Mouse (Mus musculus) c-Kit-positive CD71-negative TER-119-negative erythroid progenitor cells, embryonic 14.5 days (primary cell): ENCODE data around the gene E130208F15Rik.

Experiments
- DNase-seq: peaks from one replicate; pipeline ENCODE4 v3.0.0-alpha.2; 2013; ENCODE audit warnings: low read depth

Gene E130208F15Rik

DNA sequence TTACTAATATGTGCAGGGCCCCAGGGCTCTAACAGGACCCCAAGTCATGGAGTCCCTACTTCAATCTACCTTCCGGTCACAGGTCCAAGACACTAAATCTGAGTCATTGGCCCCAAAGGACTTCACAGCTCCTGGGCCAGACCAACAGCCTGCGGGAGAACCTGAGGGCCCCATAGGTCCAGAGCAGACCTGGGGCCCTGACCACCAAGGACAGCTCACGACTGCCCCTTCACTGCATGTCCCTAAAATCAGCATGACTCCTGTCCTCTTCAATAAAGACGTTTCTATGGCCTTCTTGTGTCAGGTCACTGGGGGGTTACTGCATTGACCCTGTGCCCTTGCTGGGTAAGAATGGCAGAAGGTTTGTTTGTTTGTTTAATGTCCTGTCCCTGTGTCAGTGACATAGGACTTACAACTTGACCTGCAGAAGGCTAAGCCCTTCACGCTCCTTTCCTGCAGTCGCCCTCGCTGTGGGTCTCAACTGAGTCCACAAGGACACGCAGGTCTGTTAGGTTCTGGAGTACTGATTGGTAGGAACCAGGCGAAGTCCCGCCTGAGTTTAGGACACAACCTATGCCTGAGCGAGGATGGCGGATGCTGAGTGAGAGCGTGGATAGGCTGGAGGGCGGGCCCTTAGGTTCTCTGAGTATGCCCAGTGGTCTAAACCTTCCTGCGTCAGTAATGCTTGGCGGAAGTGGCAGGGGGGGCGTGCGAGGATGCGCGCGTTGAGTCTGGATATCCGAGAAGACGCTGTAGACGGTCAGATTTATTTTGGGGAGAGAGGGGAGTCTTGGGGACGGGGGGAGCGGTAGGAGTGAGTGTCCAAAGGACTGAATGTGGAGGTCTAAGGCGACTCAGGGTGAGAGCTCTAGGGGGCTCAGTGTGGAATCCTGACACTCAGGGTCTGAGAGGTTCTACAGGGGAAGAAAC, 13.2 kb upstream of the E130208F15Rik start, which contains the start of gene Alkbh6:
Gene Alkbh6 (plus strand): TSS at position 642 of the 930 bp plus-strand sequence.
- peak; percentile 88 for DNase-seq

DNA sequence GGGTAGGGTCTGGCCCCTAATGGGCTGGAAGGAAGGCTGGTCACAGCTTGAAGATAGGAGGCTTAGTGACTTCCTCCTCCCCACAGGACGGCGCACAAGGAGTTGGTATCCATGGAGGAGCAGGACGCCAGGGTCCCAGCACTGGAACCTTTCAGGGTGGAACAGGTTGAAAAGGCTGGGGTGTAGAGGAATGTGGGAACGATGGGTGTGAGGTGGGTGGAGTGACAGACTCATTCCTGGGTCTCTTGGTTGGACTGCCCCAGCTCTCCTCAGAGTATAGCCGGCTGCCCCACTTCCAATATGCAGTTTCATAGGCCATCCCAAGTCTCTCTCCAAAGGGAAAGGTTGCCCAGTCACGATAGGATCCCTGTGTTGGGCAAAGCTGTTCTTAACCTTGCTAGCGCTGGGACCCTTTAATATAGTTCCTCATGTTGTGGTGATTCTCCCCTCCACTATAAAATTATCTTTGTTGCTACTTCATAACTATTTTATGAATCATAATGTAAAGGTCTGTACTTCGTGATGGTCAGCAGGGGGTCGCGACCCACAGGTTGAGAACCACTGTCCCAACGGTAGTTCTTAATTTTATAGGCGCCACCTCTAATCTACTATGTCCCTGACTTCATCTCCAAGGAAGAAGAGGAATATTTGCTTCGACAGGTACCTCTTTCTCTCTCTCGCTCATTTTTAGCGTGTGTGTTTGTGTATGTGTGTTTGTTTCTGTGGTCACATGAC, 12.0 kb upstream of the E130208F15Rik start:
- no peak for DNase-seq

DNA sequence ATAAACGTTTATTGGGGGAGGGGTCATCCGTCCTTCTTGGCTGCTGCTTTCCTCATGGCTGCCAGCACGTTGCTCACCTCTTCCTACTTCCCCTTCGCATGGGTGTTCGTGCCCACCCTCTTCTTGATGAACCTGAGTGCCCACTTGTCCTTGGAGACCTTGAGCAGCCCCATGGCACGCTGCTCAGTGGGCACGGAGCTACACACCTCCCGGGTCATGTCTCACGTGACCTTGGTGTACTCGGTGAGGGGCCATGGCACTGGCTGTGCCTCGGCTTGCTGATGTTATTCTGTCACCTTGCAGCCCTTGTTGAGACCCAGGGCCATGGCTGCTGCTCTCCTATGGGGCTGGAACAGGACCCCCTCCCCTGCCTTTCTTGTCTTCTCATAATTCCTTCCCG, 11.4 kb upstream of the E130208F15Rik start:
- DNase-seq: no peak

DNA sequence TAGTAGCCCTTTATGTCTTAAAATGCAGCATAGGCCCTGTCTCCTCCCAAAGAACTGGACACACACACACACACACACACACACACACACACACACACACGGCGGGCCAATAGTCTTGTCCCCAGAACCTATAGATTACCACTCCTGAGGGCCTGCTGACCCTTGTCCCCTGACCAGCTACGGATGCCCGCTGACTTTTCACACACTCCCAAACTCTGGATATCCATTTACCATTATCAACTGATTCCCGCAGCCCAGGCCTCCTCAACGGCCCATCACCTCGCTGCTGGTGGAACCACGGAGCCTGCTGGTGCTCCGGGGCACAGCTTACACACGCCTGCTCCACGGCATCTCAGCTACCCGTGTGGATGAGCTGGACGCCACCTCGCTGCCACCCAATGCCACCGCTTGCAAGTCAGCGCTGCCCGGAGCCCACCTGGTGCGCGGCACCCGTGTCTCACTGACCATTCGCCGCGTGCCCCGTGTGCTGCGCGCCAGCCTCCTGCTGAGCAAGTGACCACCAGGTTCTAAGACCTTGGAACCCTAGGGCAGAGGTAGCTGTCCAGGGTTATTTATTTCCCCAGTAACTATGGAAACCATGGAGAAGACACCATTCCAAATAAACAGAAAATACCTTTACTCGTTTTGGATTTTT, 7.7 kb upstream of the E130208F15Rik start:
- no peak for DNase-seq

DNA sequence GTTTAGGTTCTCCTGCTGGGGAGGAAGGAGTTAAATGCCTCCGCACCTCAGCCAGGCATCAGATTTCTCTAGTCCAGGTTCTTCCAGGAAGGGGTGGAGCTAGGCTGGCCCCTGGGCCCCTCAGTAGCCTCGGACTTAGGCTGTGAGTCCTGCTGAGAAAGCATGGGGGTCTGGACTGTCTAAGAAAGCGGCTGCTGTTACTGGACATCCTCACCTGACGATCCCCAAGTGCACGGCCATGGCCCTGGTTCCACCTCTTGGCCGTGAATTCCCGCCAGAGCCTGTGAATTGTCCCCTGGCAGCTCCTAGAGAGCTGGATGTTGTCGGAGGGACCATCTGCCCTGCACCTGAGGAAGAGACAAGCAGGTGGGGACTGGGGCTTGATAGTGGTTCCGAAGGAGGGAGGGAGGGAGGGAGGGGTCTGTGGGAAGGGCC, 6.8 kb upstream of the E130208F15Rik start, which contains the start of gene Syne4:
Gene Syne4 (plus strand): TSS at position 87 of the 435 bp plus-strand sequence.
- no peak for DNase-seq

DNA sequence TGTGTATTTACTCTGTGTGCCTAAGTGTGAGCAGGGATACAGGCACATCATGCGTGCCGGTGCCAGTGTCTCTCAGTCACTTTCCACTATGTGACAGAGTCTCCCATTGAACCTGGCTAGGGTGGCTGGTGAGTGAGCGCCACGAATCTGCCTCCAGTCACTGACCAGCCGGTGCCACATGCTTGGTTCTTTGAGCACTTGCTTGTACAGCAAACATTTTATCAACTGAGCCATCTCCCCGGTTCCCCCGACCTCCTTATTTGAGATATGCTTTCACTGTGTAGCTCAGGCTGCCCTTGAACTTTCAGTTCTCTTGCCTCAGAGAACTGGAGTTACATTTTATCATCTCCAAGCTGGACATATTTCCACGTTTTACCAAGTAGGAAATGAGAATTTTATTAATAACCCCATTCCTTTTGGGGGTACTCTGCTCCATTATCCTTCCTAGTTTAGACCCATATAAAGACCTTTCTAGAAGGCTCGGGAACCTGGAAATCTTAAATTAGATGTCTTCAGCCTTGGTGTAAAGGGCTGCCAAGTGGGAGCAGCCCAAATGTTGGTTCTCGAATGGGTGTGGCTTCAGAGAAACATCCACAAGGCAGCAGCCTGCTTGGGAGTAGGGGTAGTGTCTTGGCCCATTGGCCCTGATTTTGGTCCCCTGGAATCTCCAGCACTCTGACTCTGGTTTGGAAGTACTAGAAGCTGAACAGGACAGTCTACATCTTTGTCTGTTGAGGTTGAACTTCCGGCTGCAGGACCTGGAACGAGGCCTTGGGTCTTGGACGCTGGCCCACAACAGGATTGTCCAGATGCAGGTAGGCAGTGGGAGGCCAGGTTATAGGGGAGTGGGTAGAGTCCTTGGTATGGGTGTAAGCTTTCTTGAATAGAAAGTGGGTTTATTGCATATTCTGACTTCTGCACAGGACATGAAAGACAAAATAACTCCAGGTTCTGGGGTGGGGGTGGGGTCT, 5.7 kb upstream of the E130208F15Rik start:
- no peak for DNase-seq

DNA sequence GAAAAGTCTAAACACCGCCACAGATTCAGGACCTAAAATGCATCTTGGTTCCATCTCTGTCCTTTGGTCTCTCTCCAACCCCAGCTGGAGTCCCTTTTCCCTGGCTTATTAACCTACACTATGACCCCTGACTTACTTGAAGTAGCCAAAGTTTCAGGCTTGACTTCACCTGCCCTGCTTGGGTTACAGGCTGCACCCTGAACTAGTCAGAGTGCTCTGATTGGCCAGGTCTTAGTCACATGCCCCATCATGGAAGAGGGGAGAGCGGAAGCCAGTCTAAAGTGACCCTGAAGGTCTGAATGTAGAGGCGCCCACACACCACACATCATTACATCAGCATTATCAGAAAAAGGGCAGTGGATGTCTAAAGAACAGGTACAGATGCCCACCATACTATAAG, 3.4 kb upstream of the E130208F15Rik start:
- DNase-seq: no peak

DNA sequence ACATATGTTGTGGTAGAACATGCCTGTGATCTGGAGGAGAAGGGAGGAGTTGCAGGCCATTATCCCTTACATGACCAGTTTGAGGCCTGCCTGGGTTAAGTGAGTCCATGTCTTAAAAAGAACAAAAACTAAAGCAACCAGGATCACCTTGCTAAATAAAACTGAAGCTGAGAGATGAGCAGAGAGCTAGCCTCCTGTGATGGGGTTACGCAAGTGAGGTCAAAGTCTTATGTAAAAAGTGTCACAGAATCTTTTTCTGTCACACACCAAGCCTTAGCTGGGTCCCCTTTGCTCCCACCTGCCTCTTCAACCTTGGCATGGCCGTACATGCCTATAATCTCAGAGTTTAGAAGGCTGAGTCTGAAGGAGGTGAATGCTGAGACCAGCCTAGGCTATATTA, 594 bp upstream of the E130208F15Rik start:
- no peak for DNase-seq

DNA sequence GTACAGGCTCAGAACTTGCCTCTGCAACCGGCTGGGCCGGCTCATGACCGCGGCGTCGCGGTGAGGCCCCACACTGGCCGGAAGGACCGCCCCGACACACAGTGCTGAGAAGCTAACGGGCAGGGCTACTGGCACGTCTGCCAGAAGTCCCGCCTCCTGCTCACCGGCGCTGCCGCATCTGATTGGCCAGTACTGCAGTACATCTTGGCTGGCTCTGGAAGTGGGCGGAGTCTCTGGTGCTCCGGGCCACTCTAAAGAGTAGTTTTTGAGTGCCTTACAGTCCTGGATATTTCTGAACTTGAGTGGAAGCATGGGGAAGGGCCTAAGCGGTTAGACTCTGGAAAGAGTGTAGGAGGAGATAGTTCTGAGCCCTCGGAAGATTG, 736 bp downstream of the E130208F15Rik start:
- peak; percentile 87 for DNase-seq

DNA sequence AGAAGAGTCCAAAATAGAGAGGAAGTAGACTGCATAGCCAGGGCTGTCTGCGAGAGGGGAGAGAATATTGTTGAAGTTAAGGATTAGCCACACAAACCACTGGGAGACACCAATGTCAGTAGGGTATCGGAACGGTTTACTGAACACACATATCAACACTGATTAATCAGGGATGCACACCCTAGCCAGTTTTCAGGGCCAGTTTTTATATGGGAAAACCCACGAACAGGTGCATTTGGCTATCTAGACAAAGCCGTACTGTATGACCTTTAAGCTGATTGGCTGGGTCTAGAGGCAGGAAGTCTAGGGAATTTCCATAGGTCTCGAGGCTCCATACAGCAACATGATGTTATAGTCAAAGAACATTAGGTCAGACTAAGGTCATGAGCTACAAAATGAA, 1.3 kb downstream of the E130208F15Rik start:
- DNase-seq: no peak

DNA sequence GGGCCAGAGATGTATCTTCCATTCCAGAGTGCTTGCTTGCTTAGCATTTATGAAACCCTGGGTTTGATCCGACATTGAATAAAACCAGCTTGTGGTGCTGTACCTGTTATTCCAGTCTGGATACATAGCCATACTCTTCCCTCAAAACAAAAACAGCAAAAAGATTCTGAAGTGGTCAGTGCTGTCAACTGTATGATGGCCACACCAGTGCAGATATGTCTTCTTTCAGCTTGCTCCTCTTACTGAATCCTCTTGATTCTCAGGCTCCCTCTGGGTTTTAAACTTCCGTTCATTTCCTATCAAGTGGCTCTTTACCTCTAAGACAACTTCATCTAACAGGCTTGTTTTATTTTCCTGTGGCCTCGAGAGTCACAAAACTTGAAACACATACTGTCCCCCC, 2.3 kb downstream of the E130208F15Rik start, which contains the start of gene Sdhaf1:
Gene Sdhaf1 (minus strand): TSS at position 101 of the 400 bp plus-strand sequence.
- DNase-seq: no peak

DNA sequence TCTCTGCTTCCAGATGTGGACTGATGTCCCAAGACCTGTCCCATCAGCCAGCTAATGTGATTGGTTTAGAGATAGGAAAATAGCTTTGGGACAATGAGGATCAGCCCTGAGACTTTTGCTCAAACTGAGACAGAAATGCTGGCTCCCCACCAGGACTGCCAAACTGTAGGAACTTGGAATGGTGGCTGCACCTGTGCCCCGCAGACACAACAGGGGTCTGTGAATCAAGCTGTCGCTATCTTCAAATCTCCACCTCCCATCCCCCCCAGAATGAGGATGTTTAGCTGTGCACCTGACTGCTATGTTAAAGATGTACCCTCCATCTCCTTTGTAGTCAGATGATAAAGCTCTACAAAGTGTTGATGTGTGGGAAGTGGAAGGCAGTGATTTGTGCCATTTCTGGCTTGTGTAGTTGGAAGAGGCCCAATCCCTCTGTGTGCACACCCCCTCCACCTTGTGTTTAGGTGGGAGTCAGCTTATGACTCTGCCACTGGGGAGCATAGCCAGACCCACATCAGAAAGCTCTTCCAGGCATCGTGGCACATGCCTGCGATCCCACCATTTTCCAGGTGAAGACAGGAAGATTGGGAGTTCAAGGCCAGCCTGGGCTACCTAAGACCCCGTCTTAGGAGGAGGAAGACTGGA, 2.9 kb downstream of the E130208F15Rik start:
- DNase-seq: no peak

DNA sequence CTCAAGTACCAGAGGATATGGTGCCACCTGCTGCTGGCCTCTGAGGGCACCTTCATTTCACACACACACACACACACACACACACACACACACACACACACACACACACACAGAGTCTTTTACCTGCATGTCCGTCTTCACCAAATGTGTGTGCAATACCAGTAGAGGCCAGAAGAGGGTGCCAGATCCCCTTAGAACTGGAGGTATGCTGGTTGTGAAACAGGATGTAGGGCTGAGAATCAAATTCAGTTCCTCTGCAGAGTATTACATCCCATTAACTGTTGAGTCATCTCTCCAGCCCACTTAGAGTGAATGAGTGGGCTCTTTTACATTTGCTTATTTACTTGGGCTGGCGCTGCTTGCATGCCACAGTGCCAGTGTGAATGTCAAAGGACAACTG, 3.8 kb downstream of the E130208F15Rik start:
- DNase-seq: peak; percentile 83

DNA sequence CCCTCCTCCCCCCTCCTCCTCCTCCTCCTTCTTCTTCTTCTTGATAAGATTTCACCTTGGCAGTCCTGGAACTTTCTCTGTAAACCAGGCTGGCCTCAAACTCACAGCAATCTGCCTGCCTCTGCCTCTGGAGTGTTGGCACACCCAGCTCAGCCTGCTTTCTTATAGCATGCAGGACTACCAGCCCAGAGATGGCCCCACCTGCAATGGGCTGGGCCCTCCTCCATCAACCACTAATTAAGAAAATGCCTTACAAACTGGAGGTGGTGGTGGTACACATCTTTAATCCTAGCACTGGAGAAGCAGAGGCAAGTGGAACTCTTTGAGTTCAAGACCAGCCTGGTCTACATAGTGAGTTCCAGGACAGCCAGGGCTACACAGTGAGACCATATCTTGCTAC, 4.9 kb downstream of the E130208F15Rik start:
- no peak for DNase-seq

DNA sequence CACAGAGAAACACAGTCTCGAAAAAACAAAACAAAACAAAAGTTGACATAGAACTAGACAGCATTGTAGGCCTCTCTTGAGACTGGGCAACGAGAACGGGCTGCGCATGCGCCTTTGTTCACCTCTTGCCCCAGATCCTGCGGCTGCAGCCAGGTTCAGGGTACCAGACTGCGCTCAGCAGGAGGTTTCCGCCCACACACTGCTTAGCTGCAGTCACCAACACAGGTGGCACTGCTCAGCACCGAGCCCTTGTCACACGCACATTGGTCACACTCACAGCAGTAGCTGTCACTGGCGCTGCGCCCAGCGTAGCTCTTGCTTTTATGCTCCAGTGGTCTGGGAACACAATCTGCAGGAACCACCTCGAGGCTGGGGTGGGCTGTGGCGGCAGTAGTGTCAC, 5.6 kb downstream of the E130208F15Rik start:
- no peak for DNase-seq

DNA sequence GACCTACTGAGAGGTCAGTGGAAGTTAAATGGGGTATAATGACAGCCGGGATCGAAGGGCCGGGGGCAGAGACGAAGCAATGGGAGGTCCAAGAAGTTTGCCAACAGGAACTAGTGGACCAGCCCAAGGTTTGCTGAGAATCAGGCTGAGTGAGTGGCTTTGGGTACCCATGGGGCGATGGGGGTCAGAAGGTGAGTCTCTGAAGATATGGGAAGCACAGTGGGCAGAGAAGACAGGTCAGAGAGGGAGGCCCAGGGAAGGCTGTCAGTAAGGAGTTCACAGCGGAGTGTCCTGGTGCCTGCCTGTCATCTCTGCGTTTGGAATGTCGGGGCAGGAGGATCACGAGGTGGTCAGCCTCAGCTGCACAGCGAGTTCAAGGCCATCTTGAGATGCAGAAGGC, 6.8 kb downstream of the E130208F15Rik start:
- no peak for DNase-seq

DNA sequence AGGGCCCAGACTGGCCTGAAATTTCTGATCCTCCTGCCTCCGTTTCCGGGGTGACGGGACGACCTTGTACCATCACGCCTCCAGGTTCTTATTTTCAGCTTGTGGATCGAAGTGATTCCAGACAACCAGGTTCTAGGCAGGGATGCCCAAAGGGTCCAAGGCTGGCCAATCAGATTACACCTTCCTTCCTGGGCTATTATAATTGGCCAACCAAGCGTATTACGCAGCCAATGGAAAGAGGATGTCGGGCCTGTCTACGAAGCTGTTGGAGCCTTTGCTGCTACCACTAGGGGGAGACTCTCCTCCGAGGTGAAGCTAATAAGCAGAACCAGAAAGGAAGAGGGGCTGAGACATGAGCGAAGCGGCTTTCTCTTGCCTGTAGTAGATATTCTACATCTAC, 10.3 kb downstream of the E130208F15Rik start:
- DNase-seq: peak; percentile 80

DNA sequence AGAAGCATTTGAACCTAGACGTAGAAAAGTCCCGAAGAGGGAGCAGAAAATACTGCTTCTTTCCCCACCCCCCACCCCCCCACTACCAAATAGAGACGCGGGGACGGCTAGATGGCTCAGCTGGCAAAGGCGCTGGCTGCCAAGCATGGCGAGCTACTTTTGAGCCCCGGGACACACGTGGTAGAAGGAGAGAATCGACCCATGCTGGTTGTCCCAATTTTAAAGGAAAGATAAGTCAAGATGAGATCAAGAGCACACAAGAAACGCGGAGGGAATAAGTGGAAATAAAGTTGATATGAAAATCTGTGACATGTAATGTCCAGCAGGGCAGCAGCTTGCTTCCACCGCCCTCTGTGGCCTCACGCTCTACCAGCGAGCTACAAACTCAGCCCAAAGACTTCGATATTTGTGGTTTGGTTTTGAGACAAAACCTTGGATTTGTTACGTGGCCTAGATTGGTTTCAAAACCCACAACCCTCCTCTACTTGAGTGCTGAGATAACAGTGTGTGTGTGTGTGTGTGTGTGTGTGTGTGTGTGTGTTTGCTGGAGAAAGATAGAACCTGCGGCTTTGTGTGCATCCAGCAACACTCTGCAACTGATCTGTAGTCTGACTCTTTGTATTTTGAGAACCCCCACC, 11.2 kb downstream of the E130208F15Rik start:
- no peak for DNase-seq

DNA sequence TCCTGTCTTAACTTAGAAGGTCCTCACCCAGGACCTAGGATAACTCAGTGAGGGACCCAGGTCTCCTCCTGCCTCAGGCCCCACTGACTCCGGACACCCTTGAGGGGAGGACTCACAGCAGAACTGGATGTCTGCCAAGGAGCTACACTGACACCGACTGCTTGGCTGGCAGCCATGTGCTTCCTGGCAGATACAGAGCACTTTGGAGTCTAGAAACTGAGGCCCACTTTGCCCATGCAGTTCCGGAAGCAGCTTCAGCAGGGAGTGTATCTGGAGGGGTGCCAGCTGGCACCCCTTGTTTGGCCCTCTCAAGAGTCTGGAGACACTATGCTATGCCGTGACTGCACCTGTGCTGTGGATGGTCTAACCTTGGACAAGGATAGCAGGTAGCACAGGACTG, 11.9 kb downstream of the E130208F15Rik start:
- no peak for DNase-seq

DNA sequence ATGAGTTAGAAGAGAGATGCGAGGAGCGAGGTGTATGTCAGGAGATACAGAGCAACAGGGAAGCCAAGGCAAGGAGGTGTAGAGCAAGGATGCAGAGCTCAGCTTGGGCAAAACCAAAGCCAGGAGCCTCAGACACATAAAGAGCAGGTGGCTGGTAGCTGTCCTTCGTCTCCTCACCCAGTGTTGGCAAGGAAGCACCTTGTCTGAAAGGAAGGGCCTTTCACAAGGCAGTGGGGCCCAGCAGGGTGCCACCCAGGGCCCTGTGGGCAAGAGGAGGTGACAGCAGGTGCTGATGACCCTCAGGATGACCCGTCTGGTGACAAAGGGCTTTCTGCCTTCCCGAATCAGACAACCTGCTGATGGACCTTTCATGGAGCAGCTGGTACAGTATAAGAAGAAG, 13.0 kb downstream of the E130208F15Rik start:
- no peak for DNase-seq
